ENCODE assay signal across 13 mouse cellular contexts in genomic region chr4:41161232-41161631, GRCm38 (mm10).
"Had no signal": no experiment of that assay in that cellular context is flagged by ENCODE, and none has a peak within 500 bp of the region (broad histone marks: within the 10 kb centered on the region; RNA-seq: fewer than 3 reads in every experiment).

No protein-coding gene starts in this region.

- ATAC-seq: midbrain, embryonic 16.5 days had no signal

- H3K4me2 ChIP-seq: limb, embryonic 13.5 days; midbrain, embryonic 11.5 days; neural tube, embryonic 13.5 days had no signal

- H3K27me3 ChIP-seq: limb, embryonic 13.5 days; neural tube, embryonic 13.5 days had no signal

- H3K9me3 ChIP-seq: limb, embryonic 13.5 days; neural tube, embryonic 13.5 days had no signal

- H3K27ac ChIP-seq: kidney, postnatal 0 days; layer of hippocampus, adult 2 months; limb, embryonic 13.5 days; neural tube, embryonic 13.5 days had no signal

- H3K4me3 ChIP-seq: layer of hippocampus, adult 2 months; limb, embryonic 13.5 days; neural tube, embryonic 13.5 days had no signal

- DNase-seq: kidney, adult 11 months; kidney, adult 9 months; kidney, postnatal 36 days; left cerebral cortex, postnatal 4 days; lung, adult 18-20 months; right cerebral cortex, postnatal 14 days; thymus, postnatal 36 days had no signal

- H3K36me3 ChIP-seq: limb, embryonic 13.5 days; neural tube, embryonic 13.5 days had no signal

- H3K9ac ChIP-seq: limb, embryonic 13.5 days; neural tube, embryonic 13.5 days had no signal
